Mouse (Mus musculus) G1E (cell line): ENCODE results near the gene Fry.

Experiments used
- CTCF ChIP-seq: IDR thresholded peaks from 2 replicates; pipeline ENCODE4 v1.5.1; 2012; ENCODE audit warnings: low read depth, low read length, inconsistent platforms, mixed read lengths
- GATA1 ChIP-seq: IDR thresholded peaks from 2 replicates; pipeline ENCODE4 v1.6.1; 2012; ENCODE audit warnings: borderline replicate concordance, low read length, inconsistent platforms, mixed read lengths
- GATA2 ChIP-seq: IDR thresholded peaks from 2 replicates; pipeline ENCODE4 v1.6.1; 2012; ENCODE audit warnings: low read depth, low read length, inconsistent platforms, borderline replicate concordance
- POLR2AphosphoS5 ChIP-seq: IDR thresholded peaks from 2 replicates; pipeline ENCODE4 v1.6.1; 2012; ENCODE audit warnings: low read depth, low read length, inconsistent platforms; ENCODE audit not compliant: insufficient replicate concordance
- TAL1 ChIP-seq: conservative IDR thresholded peaks from 2 replicates; pipeline ENCODE4 v1.6.1; 2012; ENCODE audit warnings: low read depth, low read length, inconsistent platforms, mixed read lengths

DNA sequence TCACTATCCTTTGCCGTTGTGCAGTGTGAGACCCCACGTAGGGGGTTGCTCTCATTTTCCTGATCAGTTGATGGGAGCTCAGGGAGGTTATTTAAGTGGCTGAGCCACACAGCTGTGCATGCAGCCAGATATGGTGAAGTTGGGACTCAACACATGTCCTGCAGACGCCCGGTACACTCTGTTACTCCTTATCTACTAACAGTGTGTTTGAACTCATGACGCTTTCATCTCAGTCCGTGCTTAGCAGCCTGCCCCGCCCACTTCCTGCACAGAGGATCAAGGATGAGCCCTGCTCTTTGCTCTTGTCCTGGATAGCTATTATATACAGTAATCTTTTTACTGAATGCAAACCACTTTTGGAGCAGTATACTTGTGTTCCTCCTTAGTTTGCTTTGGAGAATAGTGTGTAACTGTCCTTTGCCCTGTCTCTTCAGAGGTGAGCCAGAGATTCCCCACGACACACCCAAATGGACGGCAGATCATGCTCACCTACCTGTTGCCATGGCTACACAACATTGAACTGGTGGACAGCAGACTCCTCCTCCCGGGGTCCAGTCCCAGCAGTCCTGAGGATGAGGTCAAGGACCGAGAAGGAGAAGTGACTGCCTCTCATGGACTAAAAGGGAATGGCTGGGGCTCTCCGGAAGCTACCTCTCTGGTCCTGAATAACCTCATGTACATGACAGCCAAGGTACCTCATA, 294.5 kb downstream of the Fry start:
- TF ChIP-seq CTCF (no peak), POLR2AphosphoS5 (no peak), GATA1 (no peak), GATA2 (no peak), TAL1 (no peak)
